Mouse (Mus musculus) E14TG2a.4 (cell line): Measurements from ENCODE around the gene Itpr3.
A peak's percentile ranks its signal among the peaks of the same experiment; 100 is the strongest.

Experiments used
- H3K27me3 ChIP-seq: 2 replicates; pipeline ENCODE4 v1.6.1; 2014; ENCODE audit warnings: low read length, control low read depth; ENCODE audit not compliant: insufficient read depth
- H3K36me3 ChIP-seq: 2 replicates; pipeline ENCODE4 v1.6.1; 2014; ENCODE audit warnings: low read length, control low read depth; ENCODE audit not compliant: insufficient read depth
- H3K4me1 ChIP-seq: replicated peaks from 2 replicates; pipeline ENCODE4 v1.6.1; 2014; ENCODE audit warnings: low read depth, low read length, control low read depth
- H3K4me3 ChIP-seq: replicated peaks from 2 replicates; pipeline ENCODE4 v1.5.1; 2014; ENCODE audit warnings: mild to moderate bottlenecking, low read length
- H3K9me3 ChIP-seq: 2 replicates; pipeline ENCODE4 v1.6.1; 2014; ENCODE audit warnings: low read length, control low read depth
- CTCF ChIP-seq: conservative IDR thresholded peaks from 2 replicates; pipeline ENCODE4 v1.5.1; 2014; ENCODE audit warnings: low read length
- NANOG ChIP-seq: IDR thresholded peaks from 2 replicates; pipeline ENCODE4 v1.6.1; 2014; ENCODE audit warnings: borderline replicate concordance, low read length, mixed read lengths
- POU5F1 ChIP-seq: IDR thresholded peaks from 2 replicates; pipeline ENCODE4 v1.6.1; 2014; ENCODE audit warnings: low read length, borderline replicate concordance

Itpr3 gene

DNA sequence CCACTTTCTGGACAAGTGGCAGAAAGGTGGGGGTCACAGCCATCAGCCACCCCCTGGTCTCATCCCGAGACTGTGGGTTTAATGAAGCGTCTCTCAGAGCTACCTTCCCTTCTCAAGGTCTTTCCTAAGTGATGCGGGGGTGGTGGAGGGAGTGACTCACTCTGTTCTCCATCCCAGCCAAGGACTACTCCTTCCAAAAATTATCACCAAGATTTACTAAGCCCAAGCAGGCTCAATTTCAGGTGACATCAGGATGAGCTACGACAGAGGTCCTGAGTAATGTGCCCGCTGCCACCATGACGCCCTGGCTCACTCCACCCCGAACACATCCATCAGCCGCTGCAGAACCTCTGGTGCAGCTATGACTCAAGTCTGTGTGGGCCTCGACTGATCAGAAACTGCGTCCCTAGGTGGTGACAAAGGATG, 74.1 kb downstream of the Itpr3 start:
- no peak for TF ChIP-seq NANOG
- TF ChIP-seq CTCF: no peak
- no peak for TF ChIP-seq POU5F1
- peaks cover 22% of the 10 kb centered on the region; the same call in 1 of the 2 replicates for H3K27me3 ChIP-seq
- peaks cover 58% of the 10 kb centered on the region for H3K36me3 ChIP-seq
- peak overlapping the region; percentile 7; the same call in 1 of the 2 replicates for H3K4me3 ChIP-seq
- no peaks in the 10 kb centered on the region for H3K9me3 ChIP-seq
- peaks cover 74% of the 10 kb centered on the region for H3K4me1 ChIP-seq

DNA sequence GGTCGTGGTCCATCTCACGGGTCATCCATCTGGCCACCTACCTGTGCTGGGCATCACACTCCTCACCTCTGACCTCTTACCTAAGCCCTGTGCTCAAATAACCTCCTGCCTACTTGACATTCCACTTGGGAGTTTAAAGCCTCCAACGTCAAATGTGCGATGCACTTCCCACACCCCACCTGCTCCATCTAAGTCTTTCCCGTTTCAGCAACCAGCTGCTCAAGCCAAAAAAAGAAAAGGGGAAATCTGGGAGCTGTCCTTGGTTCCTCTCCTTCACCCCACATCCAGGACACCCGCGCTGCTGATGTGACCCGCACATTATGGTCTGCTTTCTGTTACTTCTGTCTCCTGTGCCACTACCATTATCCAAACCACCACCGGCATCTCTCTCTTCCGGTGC, 75.1 kb downstream of the Itpr3 start:
- Histone ChIP-seq H3K4me1 (peaks cover 65% of the 10 kb centered on the region), H3K4me3 (no peak overlapping the region), H3K27me3 (peaks cover 25% of the 10 kb centered on the region; the same call in 1 of the 2 replicates), H3K9me3 (no peaks in the 10 kb centered on the region), H3K36me3 (peaks cover 50% of the 10 kb centered on the region)
- no peak for TF ChIP-seq NANOG
- no peak for TF ChIP-seq CTCF

DNA sequence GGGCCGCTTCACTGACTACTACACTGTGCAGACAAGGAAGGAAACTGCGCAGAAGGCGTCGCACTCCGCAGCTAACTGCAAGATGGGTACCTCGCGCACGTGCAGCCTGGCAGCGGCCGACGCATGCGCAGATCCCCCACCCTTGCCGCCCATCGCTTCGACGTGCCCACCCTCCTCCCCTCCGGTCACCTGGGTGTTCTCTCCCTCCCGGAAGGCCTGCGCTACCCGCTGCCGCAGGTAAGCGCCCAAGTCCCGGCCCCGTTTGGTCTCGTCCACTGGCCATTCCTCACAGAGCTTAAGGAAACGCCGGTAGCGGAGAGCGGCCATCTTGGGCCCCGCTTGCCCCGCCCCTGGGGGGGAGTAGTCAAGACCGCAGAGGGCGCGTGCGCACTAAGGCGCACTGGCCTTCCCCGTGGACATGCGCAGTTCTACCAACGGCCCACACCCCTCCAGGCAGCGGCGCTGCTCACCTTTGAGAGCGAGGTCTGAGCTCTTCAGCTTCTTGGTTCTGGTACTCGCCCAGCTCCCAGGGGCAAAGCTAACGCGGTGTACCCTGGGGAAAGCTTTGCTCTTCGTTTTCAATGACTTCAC, 76.5 kb downstream of the Itpr3 start, which contains the start of gene Uqcc2:
TSS of gene Uqcc2 (minus strand) at position 366 of the 591 bp plus-strand sequence.
- TF ChIP-seq NANOG: no peak
- no peak for TF ChIP-seq POU5F1
- TF ChIP-seq CTCF: no peak
- Histone ChIP-seq H3K4me3 (peak within 1 kb of the TSS; percentile 88), H3K9me3 (no peaks in the 10 kb centered on the region), H3K27me3 (peaks cover 25% of the 10 kb centered on the region; the same call in 1 of the 2 replicates), H3K36me3 (peaks cover 37% of the 10 kb centered on the region), H3K4me1 (peaks cover 59% of the 10 kb centered on the region)

DNA sequence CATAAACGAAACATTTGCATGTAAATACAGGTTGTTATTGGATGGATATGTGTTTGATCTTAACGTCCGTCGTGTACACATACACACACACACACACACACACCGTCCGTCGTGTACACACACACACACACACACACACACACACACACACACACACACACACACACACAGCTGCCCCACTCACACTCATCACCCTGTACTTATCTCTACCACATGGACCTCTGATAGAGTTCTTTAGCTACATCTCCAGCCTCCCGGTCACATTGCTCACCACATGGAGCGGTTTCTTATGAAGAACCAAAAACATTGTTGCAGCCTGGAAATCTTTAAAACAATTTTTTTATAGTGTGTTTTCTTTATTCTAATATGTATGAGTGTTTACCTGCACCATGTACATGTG, 77.1 kb downstream of the Itpr3 start:
- H3K4me3 ChIP-seq: no peak overlapping the region
- peaks cover 31% of the 10 kb centered on the region for H3K36me3 ChIP-seq
- H3K4me1 ChIP-seq: peaks cover 54% of the 10 kb centered on the region
- peaks cover 25% of the 10 kb centered on the region; the same call in 1 of the 2 replicates for H3K27me3 ChIP-seq
- H3K9me3 ChIP-seq: no peaks in the 10 kb centered on the region
- TF ChIP-seq NANOG (no peak), CTCF (no peak), POU5F1 (no peak)

GRCm38 (mm10) chr17:27134715-27135114, 77.6 kb downstream of the Itpr3 start:
- Histone ChIP-seq H3K27me3 (peaks cover 25% of the 10 kb centered on the region; the same call in 1 of the 2 replicates), H3K36me3 (peaks cover 26% of the 10 kb centered on the region), H3K4me1 (peaks cover 49% of the 10 kb centered on the region), H3K9me3 (no peaks in the 10 kb centered on the region), H3K4me3 (no peak overlapping the region)
- TF ChIP-seq POU5F1 (no peak), NANOG (no peak), CTCF (no peak)

- H3K9me3 ChIP-seq: no peaks in the 10 kb centered on the region
- no peak overlapping the region for H3K4me3 ChIP-seq
- H3K27me3 ChIP-seq: peaks cover 30% of the 10 kb centered on the region
- H3K4me1 ChIP-seq: peaks cover 48% of the 10 kb centered on the region
- no peaks in the 10 kb centered on the region for H3K36me3 ChIP-seq
- TF ChIP-seq POU5F1 (no peak), CTCF (no peak), NANOG (no peak)
These were observed 81.3 kb downstream of the Itpr3 start for GRCm38 (mm10) chr17:27138396-27138795.

DNA sequence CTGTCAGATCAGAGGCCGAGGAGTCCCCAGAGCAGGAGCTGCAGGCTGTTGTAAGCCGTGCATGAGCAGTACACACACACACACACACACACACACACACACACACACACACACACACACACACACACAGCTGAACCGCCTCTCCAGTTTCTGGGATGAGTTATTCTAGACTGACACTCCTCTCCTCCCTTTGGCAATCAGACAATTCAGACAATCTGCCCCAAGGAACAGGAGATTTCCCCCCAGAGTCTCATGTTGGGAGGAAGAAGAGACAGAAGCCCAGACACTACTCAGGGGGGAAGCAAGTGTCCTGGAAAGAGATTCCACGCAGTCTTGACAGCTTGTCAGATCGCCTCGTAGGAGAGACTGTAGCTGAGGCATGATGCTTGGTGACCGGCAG, 82.2 kb downstream of the Itpr3 start:
- TF ChIP-seq NANOG (no peak), CTCF (no peak), POU5F1 (no peak)
- no peaks in the 10 kb centered on the region for H3K9me3 ChIP-seq

GRCm38 (mm10) chr17:27140262-27140661, 83.2 kb downstream of the Itpr3 start:
- Histone ChIP-seq H3K9me3 (no peaks in the 10 kb centered on the region), H3K4me3 (no peak overlapping the region; the same call in 1 of the 2 replicates), H3K36me3 (no peaks in the 10 kb centered on the region), H3K27me3 (peaks cover 25% of the 10 kb centered on the region), H3K4me1 (peaks cover 58% of the 10 kb centered on the region)
- TF ChIP-seq NANOG (no peak), POU5F1 (no peak), CTCF (no peak)

More for the DNA sequence above, 82.2 kb downstream of the Itpr3 start:
- Histone ChIP-seq H3K4me3 (no peak overlapping the region), H3K4me1 (peaks cover 56% of the 10 kb centered on the region), H3K36me3 (no peaks in the 10 kb centered on the region), H3K27me3 (peaks cover 30% of the 10 kb centered on the region)

GRCm38 (mm10) chr17:27141971-27142450, 84.9 kb downstream of the Itpr3 start:
- no peaks in the 10 kb centered on the region for H3K36me3 ChIP-seq
- peaks cover 71% of the 10 kb centered on the region for H3K4me1 ChIP-seq
- TF ChIP-seq CTCF (no peak), POU5F1 (no peak)
- peaks cover 32% of the 10 kb centered on the region for H3K27me3 ChIP-seq
- no peak overlapping the region for H3K4me3 ChIP-seq
- no peaks in the 10 kb centered on the region for H3K9me3 ChIP-seq
